Mouse (Mus musculus) kidney, adult 2 months (tissue): Measurements from ENCODE around the gene Sparcl1. TPM values are rescaled to one million over a fixed set of nuclear protein-coding genes. Genes with fewer than 3 reads are reported as not detected.

Experiments
- DNase-seq: peaks from one replicate; pipeline ENCODE4 v3.0.0; 2021
- H3K27ac ChIP-seq: fragments of 200-500 bp; 2 replicates; pipeline ENCODE4 v1.5.1; 2012; ENCODE audit warnings: low read depth, low read length, control low read depth, inconsistent platforms; ENCODE audit not compliant: insufficient read depth
- H3K27me3 ChIP-seq: fragments of 200-500 bp; replicated peaks from 2 replicates; pipeline ENCODE4 v1.6.1; 2012; ENCODE audit warnings: mild to moderate bottlenecking, moderate library complexity, low read length, inconsistent platforms; ENCODE audit not compliant: control insufficient read depth, insufficient read depth
- H3K36me3 ChIP-seq: fragments of 200-500 bp; 2 replicates; pipeline ENCODE4 v1.6.1; 2012; ENCODE audit warnings: mild to moderate bottlenecking, moderate library complexity, low read length, inconsistent platforms; ENCODE audit not compliant: control insufficient read depth, insufficient read depth
- H3K4me1 ChIP-seq: fragments of 200-500 bp; 2 replicates; pipeline ENCODE4 v1.6.1; 2011; ENCODE audit warnings: low read length; ENCODE audit not compliant: control insufficient read depth, insufficient read depth
- H3K4me3 ChIP-seq: fragments of 200-500 bp; 2 replicates; pipeline ENCODE4 v1.5.1; 2011; ENCODE audit warnings: mild to moderate bottlenecking, low read depth, low read length, control low read depth; ENCODE audit not compliant: insufficient read depth
- CTCF ChIP-seq: fragments of 200-500 bp; conservative IDR thresholded peaks from 2 replicates; pipeline ENCODE4 v1.5.1; 2011; ENCODE audit warnings: low read depth, mild to moderate bottlenecking, control low read depth, low read length, moderate library complexity, mixed read lengths; ENCODE audit not compliant: insufficient read depth, insufficient read length
- POLR2A ChIP-seq: fragments of 200-500 bp; IDR thresholded peaks from one replicate; pipeline ENCODE4 v1.6.1; 2011; ENCODE audit warnings: low read depth, low read length, control low read depth
- WGBS: fragments of 180-500 bp; shearing (Covaris S2); methylation state at CpG from one replicate; pipeline ENCODE4 v1.1.7; 2018; 5-methylcytosine and 5-hydroxymethylcytosine counted together
- polyA plus RNA-seq: library from polyadenylated mRNA; depleted of rRNA; stranded (reverse); fragments of >200 nt; gene quantifications from 2 replicates; pipeline ENCODE4 v1.2.3, GENCODE M21; 2012

Sparcl1 gene
- polyA plus RNA-seq, 1 experiment: 31.6 TPM

GRCm38 (mm10) chr5:104144057-104144456 lies 30.5 kb upstream of the Sparcl1 start:
- 72% methylated on average over 4 of the region's 4 CpGs for WGBS
- Histone ChIP-seq H3K36me3 (no peaks in the 10 kb centered on the region), H3K27ac (no peak overlapping the region), H3K4me1 (no peaks in the 10 kb centered on the region), H3K4me3 (no peak overlapping the region), H3K27me3 (no peaks in the 10 kb centered on the region)
- DNase-seq: no peak
- TF ChIP-seq CTCF: no peak
- TF ChIP-seq POLR2A: no peak

- WGBS: 73% methylated on average over 2 of the region's 2 CpGs
- no peak overlapping the region for H3K27ac ChIP-seq
- no peak overlapping the region for H3K4me3 ChIP-seq
- no peaks in the 10 kb centered on the region for H3K36me3 ChIP-seq
- H3K27me3 ChIP-seq: no peaks in the 10 kb centered on the region
- DNase-seq: no peak
- no peak for TF ChIP-seq CTCF
- TF ChIP-seq POLR2A: no peak
- H3K4me1 ChIP-seq: no peaks in the 10 kb centered on the region
Measured at GRCm38 (mm10) chr5:104141067-104141466, 27.5 kb upstream of the Sparcl1 start.

GRCm38 (mm10) chr5:104137920-104138541 lies 24.5 kb upstream of the Sparcl1 start:
- H3K27me3 ChIP-seq: no peaks in the 10 kb centered on the region
- H3K4me3 ChIP-seq: no peak overlapping the region
- H3K36me3 ChIP-seq: no peaks in the 10 kb centered on the region
- WGBS: 53% methylated on average over 10 of the region's 10 CpGs
- no peak for DNase-seq
- TF ChIP-seq CTCF: no peak
- TF ChIP-seq POLR2A: no peak
- H3K27ac ChIP-seq: no peak overlapping the region
- H3K4me1 ChIP-seq: no peaks in the 10 kb centered on the region

- no peak overlapping the region for H3K27ac ChIP-seq
- H3K27me3 ChIP-seq: no peaks in the 10 kb centered on the region
- H3K36me3 ChIP-seq: no peaks in the 10 kb centered on the region
- no peak for DNase-seq
- no peaks in the 10 kb centered on the region for H3K4me1 ChIP-seq
- H3K4me3 ChIP-seq: no peak overlapping the region
- TF ChIP-seq POLR2A (no peak), CTCF (no peak)
- 68% methylated on average over 4 of the region's 4 CpGs for WGBS
Measured at GRCm38 (mm10) chr5:104133752-104134151, 20.2 kb upstream of the Sparcl1 start.

- Histone ChIP-seq H3K27ac (no peak overlapping the region), H3K36me3 (no peaks in the 10 kb centered on the region), H3K27me3 (no peaks in the 10 kb centered on the region), H3K4me1 (no peaks in the 10 kb centered on the region), H3K4me3 (no peak overlapping the region)
- WGBS: 34% methylated on average over 4 of the region's 4 CpGs
- TF ChIP-seq POLR2A (no peak), CTCF (peak; percentile 78)
- DNase-seq: peak; percentile 72
Measured at GRCm38 (mm10) chr5:104131544-104131943, 18.0 kb upstream of the Sparcl1 start.

- no peaks in the 10 kb centered on the region for H3K36me3 ChIP-seq
- TF ChIP-seq CTCF (no peak), POLR2A (no peak)
- no peaks in the 10 kb centered on the region for H3K4me1 ChIP-seq
- no peak for DNase-seq
- no peak overlapping the region for H3K27ac ChIP-seq
- no peak overlapping the region for H3K4me3 ChIP-seq
- WGBS: 87% methylated on average over 4 of the region's 4 CpGs
- no peaks in the 10 kb centered on the region for H3K27me3 ChIP-seq
Measured at GRCm38 (mm10) chr5:104130891-104131290, 17.4 kb upstream of the Sparcl1 start.

GRCm38 (mm10) chr5:104128281-104129031 lies 14.9 kb upstream of the Sparcl1 start:
- no peaks in the 10 kb centered on the region for H3K4me1 ChIP-seq
- no peak for TF ChIP-seq POLR2A
- TF ChIP-seq CTCF: no peak
- DNase-seq: no peak
- no peak overlapping the region for H3K4me3 ChIP-seq
- H3K36me3 ChIP-seq: no peaks in the 10 kb centered on the region
- no peak overlapping the region for H3K27ac ChIP-seq
- WGBS: 33% methylated on average over 12 of the region's 12 CpGs
- no peaks in the 10 kb centered on the region for H3K27me3 ChIP-seq
